Mouse (Mus musculus) adrenal gland, adult (tissue): ENCODE results near the gene Gucy2e.

Source experiments
- DNase-seq, 2 experiments: peaks; one replicate each; pipeline ENCODE4 v3.0.0; 2022 to 2023; ENCODE audit warnings: low spot score in 1 of 2; ENCODE audit not compliant: inconsistent age in 2 of 2

The Gucy2e gene

DNA sequence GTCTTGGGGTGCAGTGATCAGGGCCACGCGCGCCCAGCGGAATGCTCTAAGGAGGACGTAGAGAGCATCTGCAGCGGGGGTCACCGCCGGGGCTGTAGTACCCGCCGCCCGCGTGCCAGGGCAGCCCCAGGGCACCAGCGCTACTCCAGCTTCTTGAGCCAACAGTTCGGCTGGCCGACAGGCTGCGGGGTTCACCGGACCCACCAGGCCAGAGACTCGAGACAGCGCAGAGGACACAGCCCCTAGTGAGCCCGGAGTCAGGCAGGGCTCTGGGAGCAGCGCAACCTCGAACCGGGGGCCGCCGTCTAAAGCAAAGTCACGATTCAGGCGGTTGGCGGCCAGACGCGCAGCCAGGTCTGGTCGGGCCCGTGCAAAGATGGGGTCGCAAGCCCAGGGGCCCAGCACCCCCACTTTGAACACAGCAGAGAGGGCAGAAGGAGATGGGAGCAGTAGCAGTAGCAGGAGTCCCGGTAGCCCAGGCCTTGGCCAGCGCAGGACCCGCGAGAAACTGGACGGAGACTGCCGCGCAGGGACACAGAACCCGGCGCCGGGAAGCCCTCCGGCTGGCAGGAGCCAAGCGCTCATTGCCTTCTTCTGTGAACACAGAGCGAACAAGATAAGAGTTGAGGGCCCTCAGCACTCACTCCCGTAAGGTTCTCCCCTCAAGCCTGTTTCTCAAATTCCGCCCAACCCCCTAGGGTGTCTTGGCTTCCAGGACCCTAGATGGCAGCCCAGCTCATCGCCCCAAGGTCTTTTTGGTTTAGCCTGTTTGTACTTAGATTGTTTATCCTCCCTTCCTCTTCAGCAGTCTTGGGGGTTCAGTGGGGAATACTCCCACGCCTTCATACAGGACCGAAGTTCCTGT is 543 bp downstream of the Gucy2e start:
- DNase-seq: no peak

DNA sequence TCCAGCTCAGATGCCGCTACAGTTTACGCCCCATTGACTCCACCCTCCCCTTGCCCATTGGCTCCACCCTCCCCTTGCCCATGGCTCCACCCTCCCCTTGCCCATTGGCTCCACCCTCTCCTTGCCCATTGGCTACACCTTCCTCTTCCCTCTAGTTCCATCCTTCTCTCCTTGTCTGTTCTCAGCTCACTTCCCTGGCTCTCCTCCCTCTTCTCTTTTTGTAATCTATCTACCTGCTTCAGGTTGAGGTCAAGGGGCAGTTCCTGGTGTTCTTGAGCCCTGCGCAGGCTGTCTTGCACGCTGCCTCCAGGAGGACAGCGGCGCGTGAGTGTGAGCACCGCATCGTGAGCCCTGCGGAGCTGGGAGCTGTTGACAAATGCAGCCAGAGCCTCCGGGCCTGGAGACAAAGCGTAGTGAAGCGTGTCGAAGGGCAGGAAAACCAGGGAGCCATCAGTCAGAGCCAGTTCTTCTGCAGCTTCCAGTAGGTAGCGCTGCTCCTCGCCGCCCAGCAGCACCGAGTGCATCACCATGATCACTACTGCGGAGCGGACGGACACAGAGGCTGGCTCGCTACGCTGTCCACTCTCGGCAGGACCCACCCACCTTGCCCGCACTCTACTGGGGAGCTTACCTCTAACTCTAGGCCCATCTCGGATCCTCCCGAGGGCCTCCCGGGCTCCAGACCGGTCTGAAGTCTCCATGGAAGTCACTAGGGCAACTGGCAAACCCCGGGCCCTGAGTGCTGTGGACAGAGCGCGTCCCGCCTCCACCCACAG is 1.4 kb downstream of the Gucy2e start:
- peak; percentile 70 to 92 for DNase-seq

- no peak for DNase-seq
Observed at GRCm38 (mm10) chr11:69233141-69233540, 3.7 kb downstream of the Gucy2e start.

DNA sequence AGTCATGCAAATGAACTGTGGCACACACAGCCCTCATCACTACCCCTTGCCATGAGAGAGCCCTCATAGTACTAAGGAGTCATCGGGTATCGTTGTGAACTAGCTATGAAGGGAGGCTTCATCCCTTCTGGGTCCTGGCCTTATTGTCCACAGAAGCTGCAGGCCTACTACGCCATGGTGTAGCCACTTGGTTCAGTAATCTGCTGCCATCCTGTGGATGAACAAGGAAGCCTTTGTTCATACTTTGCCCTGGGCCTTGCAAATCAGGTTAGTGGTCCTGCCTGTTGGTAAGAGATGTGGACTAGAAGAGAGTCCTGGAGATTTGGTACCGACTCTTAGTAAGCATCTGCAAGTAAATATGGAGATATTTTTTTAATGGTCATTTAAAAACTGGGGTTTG is 6.4 kb downstream of the Gucy2e start:
- DNase-seq: no peak

- no peak for DNase-seq
Observed at GRCm38 (mm10) chr11:69225715-69226114, 11.1 kb downstream of the Gucy2e start.

- no peak for DNase-seq
Observed at GRCm38 (mm10) chr11:69223101-69223500, 13.7 kb downstream of the Gucy2e start.

DNA sequence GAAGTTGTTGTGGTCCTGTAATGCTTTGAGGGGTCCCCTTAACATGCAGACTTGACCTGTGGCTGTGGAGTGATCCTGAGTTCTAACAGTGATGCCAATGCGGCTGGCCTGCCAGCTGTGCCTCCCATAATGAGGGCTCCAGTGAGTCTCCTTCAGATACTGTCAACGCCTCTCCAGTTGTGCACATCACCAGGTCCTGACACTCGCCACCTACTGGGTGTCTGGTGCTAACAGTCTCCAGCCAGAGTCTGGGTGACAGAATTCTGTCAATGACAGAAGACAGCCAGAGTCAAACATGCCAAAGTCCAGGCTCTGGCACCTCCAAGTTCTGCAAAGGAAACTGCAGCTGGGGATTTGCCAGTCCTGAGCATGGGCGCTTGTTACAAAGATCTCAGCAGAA is 15.8 kb downstream of the Gucy2e start:
- no peak for DNase-seq

GRCm38 (mm10) chr11:69218661-69219060 is 18.2 kb downstream of the Gucy2e start:
- no peak for DNase-seq

DNA sequence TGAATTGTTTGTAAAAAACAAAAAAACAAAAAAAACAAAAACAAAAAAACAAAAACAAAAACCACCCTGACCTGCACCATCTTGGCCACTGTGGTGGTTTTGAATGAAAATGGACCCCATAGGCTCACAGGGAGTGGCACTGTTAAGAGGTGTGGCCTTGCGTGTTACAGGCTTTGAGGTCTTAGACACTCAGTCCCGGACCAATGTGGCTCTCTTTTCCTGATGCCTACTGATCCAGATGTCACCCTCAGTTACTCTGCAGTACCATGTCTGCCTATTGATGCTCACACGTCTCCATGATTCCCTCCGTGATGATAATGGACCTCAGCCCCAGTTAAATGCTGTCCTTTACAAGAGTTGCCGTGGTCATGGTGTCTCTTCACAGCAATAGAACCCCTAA is 19.4 kb downstream of the Gucy2e start:
- DNase-seq: no peak

- DNase-seq: no peak
Observed at GRCm38 (mm10) chr11:69211431-69211830, 25.4 kb downstream of the Gucy2e start.

DNA sequence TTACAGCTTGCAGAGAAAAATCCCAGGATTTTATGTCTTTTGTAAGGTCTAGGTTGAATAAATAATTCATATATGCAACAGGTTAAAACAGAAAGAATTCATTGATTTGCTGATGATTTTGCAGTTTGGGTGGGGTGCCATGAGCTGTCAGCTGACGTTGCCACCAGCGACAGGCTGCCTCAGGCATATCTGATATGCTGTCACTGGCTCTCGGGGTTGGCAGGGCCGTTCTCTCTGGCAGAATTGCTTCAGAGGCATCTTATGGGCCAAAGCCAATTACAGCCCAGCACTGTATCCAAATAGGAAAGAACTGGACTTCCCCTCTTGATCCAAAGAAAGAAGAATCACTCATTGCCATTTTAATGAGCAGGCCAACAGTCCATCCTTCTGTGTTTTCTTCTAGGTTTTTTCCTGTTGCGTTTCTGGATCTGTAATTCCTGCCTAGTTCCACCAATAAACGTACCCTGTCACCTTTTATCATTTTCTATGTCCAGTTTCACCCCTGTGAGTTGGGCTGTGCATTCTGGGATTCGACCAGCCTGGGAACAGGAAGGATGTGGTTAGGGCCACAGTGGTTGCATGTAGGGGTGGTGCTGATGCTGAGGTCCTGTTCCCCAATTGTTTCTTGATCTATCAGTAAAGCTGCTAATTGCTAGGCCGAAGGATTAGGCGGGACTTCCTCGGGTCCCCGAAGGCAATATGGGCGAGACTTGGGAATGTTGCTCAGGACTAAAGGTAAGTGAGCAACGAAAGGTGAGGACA is 34.2 kb downstream of the Gucy2e start:
- DNase-seq: no peak

DNA sequence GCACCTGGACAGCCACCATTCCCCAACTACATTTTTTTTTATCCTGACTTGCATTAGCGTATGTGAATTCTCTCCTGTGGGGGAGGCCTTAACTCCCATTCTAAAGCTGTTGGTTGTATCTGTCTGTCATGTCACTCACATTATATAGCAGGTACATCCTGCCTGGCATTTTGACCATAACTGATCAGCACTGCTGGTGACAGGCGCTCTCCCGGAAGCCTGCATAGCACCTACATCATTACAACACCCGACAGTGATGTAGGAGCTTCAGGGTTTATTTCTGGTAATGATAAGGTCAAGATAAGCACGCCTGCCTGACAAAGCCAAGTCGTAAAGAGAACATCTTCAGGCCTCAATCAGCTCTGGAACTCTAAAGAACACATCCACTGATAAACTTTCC is 36.6 kb downstream of the Gucy2e start:
- DNase-seq: no peak

DNA sequence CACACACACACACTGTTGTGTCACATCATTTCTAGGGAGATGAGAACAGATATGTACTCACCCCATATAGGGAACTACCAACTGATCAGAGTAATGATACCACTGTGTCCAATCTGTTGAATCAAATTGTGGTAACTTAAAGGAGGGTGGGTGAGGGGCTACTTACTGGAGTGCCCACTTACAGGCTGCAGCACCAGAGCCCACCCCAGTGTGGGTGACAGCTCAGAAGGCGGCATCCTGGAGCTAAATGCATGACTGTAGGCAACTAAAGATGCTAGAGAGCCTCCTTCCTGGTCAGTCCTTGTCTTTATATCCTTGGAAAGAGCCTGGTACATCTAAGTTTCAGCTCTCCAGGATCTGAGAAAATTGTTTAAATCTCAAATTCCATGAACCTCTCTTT is 37.6 kb downstream of the Gucy2e start:
- DNase-seq: no peak

DNA sequence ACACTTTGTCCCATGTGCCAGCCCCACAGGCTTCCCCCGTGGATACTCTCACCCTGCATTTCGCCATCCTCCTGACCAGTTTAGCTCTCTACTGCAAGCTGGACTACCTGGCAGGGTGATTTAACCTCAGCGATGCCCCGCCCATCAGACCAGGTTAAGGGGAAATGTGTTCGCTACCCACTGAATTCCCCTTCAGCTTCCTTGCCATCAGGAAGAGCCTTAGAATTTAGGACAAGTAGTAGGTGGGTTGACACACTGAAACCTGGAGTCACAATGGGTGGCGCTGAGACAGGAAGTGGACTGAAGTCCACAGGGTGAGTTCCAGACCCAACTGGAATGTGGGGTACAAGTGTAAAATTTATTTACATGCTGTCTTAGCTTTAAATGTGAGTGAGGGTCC is 39.1 kb downstream of the Gucy2e start, which contains the start of gene Alox8:
Gene Alox8 (minus strand): TSS at position 101 of the 400 bp plus-strand sequence.
- DNase-seq: no peak

GRCm38 (mm10) chr11:69197194-69197593 is 39.6 kb downstream of the Gucy2e start:
- peak in 1 of 2 experiments; percentile 24 for DNase-seq

- DNase-seq: peak in 1 of 2 experiments; percentile 26
Observed at GRCm38 (mm10) chr11:69196766-69197165, 40.1 kb downstream of the Gucy2e start.

DNA sequence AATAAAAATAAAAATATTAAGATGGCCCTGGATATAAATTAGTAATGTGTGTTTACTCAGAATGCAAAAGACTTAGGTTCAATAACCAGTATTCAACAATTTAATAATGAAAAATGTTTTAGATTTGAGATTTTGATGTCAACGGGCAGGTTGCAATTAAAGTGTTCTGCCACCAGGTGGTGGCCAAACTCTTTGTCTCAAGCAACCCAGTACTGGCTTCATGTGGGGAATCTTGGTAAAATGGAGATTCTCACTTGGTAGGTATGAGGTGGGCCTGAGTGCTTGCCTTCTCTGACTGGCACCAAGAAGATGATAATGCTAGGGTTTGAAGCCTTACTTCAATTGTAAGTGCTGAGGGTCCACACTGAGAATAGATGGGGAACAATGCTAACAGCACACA is 44.0 kb downstream of the Gucy2e start:
- peak; percentile 27 to 70 for DNase-seq

GRCm38 (mm10) chr11:69185936-69186335 is 50.9 kb downstream of the Gucy2e start:
- no peak for DNase-seq

- DNase-seq: no peak
Observed at GRCm38 (mm10) chr11:69185031-69185430, 51.8 kb downstream of the Gucy2e start.

- no peak for DNase-seq
Observed at GRCm38 (mm10) chr11:69180120-69180519, 56.7 kb downstream of the Gucy2e start.

DNA sequence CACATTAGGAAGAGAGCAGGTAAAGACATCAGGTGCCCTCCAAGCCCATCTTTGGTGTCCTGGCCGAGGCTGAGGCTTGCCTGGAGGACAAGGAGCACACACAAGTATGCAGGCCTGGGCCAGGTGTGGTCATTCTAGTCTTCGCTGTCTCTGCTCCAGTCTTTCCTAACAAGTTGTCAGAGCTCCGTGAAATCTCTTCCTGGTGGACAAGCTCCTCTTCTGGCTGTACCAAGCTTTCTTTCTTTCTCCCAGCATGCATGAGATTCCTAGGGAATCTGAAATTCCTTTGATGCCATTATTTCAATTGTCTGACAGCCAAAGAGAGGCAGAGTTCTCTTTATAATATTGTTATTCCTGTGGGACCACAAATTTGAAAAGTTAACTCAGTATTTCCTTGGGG is 57.3 kb downstream of the Gucy2e start:
- no peak for DNase-seq
